Mouse (Mus musculus) stomach, postnatal 0 days (tissue): Measurements from ENCODE around the gene Rabgap1l. TPM values are rescaled to one million over a fixed set of nuclear protein-coding genes. Genes with fewer than 3 reads are reported as not detected.
A peak's percentile ranks its signal among the peaks of the same experiment; 100 is the strongest.
"Not testable (repeated sequence)": the region's sequence is repeated elsewhere in the genome, so short reads cannot be mapped to it uniquely, and the experiment has no call there.

ENCODE experiments used
- ATAC-seq: fragments of 200-750 bp; cut with Nextera tagmentation; 2 replicates; pipeline ENCODE4 v1.8.0; 2017; ENCODE audit not compliant: low FRiP score, low TSS enrichment
- DNase-seq: peaks from one replicate; pipeline ENCODE4 v3.0.0-alpha.2; 2016; ENCODE audit warnings: low spot score
- H3K27ac ChIP-seq: fragments of 300-500 bp; sonication (generic); replicated peaks from 2 replicates; pipeline ENCODE4 v1.5.1; 2014; ENCODE audit warnings: mild to moderate bottlenecking, control low read depth
- H3K27me3 ChIP-seq: fragments of 300-500 bp; sonication (generic); 2 replicates; pipeline ENCODE4 v1.6.1; 2014; ENCODE audit warnings: low read length; ENCODE audit not compliant: control insufficient read depth, insufficient read depth
- H3K36me3 ChIP-seq: fragments of 300-500 bp; sonication (generic); 2 replicates; pipeline ENCODE4 v1.6.1; 2014; ENCODE audit warnings: low read length, mixed read lengths; ENCODE audit not compliant: control insufficient read depth, insufficient read depth
- H3K4me1 ChIP-seq: fragments of 300-500 bp; sonication (generic); replicated peaks from 2 replicates; pipeline ENCODE4 v1.6.1; 2014; ENCODE audit warnings: antibody characterized with exemption; ENCODE audit not compliant: control insufficient read depth, insufficient read depth
- H3K4me2 ChIP-seq: fragments of 300-500 bp; sonication (generic); replicated peaks from 2 replicates; pipeline ENCODE4 v1.6.1; 2014; ENCODE audit warnings: low read depth, mild to moderate bottlenecking, control low read depth, moderate library complexity
- H3K4me3 ChIP-seq: fragments of 300-500 bp; sonication (generic); 2 replicates; pipeline ENCODE4 v1.5.1; 2014; ENCODE audit warnings: low read depth, low read length, control low read depth
- H3K9ac ChIP-seq: fragments of 300-500 bp; sonication (generic); 2 replicates; pipeline ENCODE4 v1.6.1; 2014; ENCODE audit warnings: mild to moderate bottlenecking, low read length, control low read depth, mixed read lengths
- H3K9me3 ChIP-seq: fragments of 300-500 bp; sonication (generic); 2 replicates; pipeline ENCODE4 v1.6.1; 2016; ENCODE audit warnings: low read length; ENCODE audit not compliant: control insufficient read depth
- CTCF ChIP-seq: IDR thresholded peaks from 2 replicates; pipeline ENCODE4 v1.5.1; 2016; ENCODE audit warnings: antibody characterized with exemption, low read depth, mild to moderate bottlenecking, moderate library complexity
- EP300 ChIP-seq: optimal IDR thresholded peaks from 2 replicates; pipeline ENCODE3; 2016; ENCODE audit warnings: antibody characterized with exemption
- WGBS: fragments of 180-500 bp; shearing (Covaris S2); extraction: QIAGEN DNeasy Blood & Tissue Kit; methylation state at CpG from one replicate; pipeline ENCODE4 v1.1.7; 2014; 5-methylcytosine and 5-hydroxymethylcytosine counted together
- polyA plus RNA-seq: library from polyadenylated mRNA; unstranded; fragments of >200 nt; fragmentation: Nextera tagmentation; extraction: Ambion mirVana; gene quantifications from 2 replicates; pipeline ENCODE4 v1.2.1, GENCODE M21; 2015

Rabgap1l gene
- polyA plus RNA-seq, 1 experiment from 2014 or later: 19.6 TPM

- H3K27me3 ChIP-seq: no peaks in the 10 kb centered on the region
- DNase-seq (no peak), ATAC-seq (no peak)
- TF ChIP-seq EP300 (no peak), CTCF (peak; percentile 40)
- no peak overlapping the region for H3K9ac ChIP-seq
- no peaks in the 10 kb centered on the region for H3K36me3 ChIP-seq
- H3K4me2 ChIP-seq: no peak overlapping the region
- no peaks in the 10 kb centered on the region for H3K4me1 ChIP-seq
- WGBS: 93% methylated on average over 3 of the region's 3 CpGs
- no peak overlapping the region for H3K27ac ChIP-seq
- no peak overlapping the region for H3K4me3 ChIP-seq
- no peaks in the 10 kb centered on the region for H3K9me3 ChIP-seq
Measured at GRCm38 (mm10) chr1:160645416-160645815, 147.6 kb downstream of the Rabgap1l start.

- DNase-seq (no peak), ATAC-seq (no peak)
- no peak overlapping the region for H3K9ac ChIP-seq
- no peaks in the 10 kb centered on the region for H3K4me1 ChIP-seq
- H3K4me2 ChIP-seq: no peak overlapping the region
- no peaks in the 10 kb centered on the region for H3K36me3 ChIP-seq
- TF ChIP-seq CTCF: no peak
- TF ChIP-seq EP300: no peak
- no peak overlapping the region for H3K27ac ChIP-seq
- no peaks in the 10 kb centered on the region for H3K27me3 ChIP-seq
- no peak overlapping the region for H3K4me3 ChIP-seq
- no peaks in the 10 kb centered on the region for H3K9me3 ChIP-seq
- WGBS: 83% methylated on average over 12 of the region's 12 CpGs
Measured at GRCm38 (mm10) chr1:160628213-160628932, 164.6 kb downstream of the Rabgap1l start.

- DNase-seq, H3K4me3 ChIP-seq, H3K27me3 ChIP-seq, H3K9me3 ChIP-seq, H3K27ac ChIP-seq, ATAC-seq, H3K36me3 ChIP-seq, H3K4me2 ChIP-seq, H3K9ac ChIP-seq, H3K4me1 ChIP-seq: not testable (repeated sequence)
- WGBS: 82% methylated on average over 4 of the region's 4 CpGs
Measured at GRCm38 (mm10) chr1:160624354-160625120, 168.5 kb downstream of the Rabgap1l start.

- ATAC-seq (no peak), DNase-seq (no peak)
- H3K4me1 ChIP-seq: no peaks in the 10 kb centered on the region
- no peak overlapping the region for H3K9ac ChIP-seq
- H3K27me3 ChIP-seq: no peaks in the 10 kb centered on the region
- no peak overlapping the region for H3K4me3 ChIP-seq
- TF ChIP-seq EP300: no peak
- no peak for TF ChIP-seq CTCF
- no peak overlapping the region for H3K27ac ChIP-seq
- H3K36me3 ChIP-seq: no peaks in the 10 kb centered on the region
- H3K4me2 ChIP-seq: no peak overlapping the region
- no peaks in the 10 kb centered on the region for H3K9me3 ChIP-seq
- WGBS: 53% methylated on average over 2 of the region's 2 CpGs
Measured at GRCm38 (mm10) chr1:160618201-160618600, 174.8 kb downstream of the Rabgap1l start.

- 89% methylated on average over 2 of the region's 2 CpGs for WGBS
Measured at GRCm38 (mm10) chr1:160606425-160606824, 186.6 kb downstream of the Rabgap1l start.

GRCm38 (mm10) chr1:160603312-160603711, 189.7 kb downstream of the Rabgap1l start:
- not testable (repeated sequence) for H3K27me3 ChIP-seq, H3K4me3 ChIP-seq, H3K9ac ChIP-seq, H3K27ac ChIP-seq, H3K36me3 ChIP-seq, H3K9me3 ChIP-seq, H3K4me2 ChIP-seq, ATAC-seq, H3K4me1 ChIP-seq, DNase-seq

More at GRCm38 (mm10) chr1:160606425-160606824, 186.6 kb downstream of the Rabgap1l start:
- H3K27ac ChIP-seq: no peak overlapping the region
- H3K27me3 ChIP-seq: no peaks in the 10 kb centered on the region
- H3K9me3 ChIP-seq: no peaks in the 10 kb centered on the region
- no peak overlapping the region for H3K9ac ChIP-seq
- no peaks in the 10 kb centered on the region for H3K4me1 ChIP-seq
- no peak overlapping the region for H3K4me2 ChIP-seq
- TF ChIP-seq EP300: no peak
- TF ChIP-seq CTCF: no peak
- ATAC-seq (no peak), DNase-seq (no peak)
- no peak overlapping the region for H3K4me3 ChIP-seq
- no peaks in the 10 kb centered on the region for H3K36me3 ChIP-seq
